Mouse (Mus musculus) cerebellum, adult 2 months (tissue): ENCODE measurements around the gene Apom. TPM values are rescaled to one million over a fixed set of nuclear protein-coding genes. Genes with fewer than 3 reads are reported as not detected.

ENCODE experiments used
- DNase-seq, 2 experiments: peaks; one replicate each; pipeline ENCODE4 v3.0.0; 2021
- H3K27ac ChIP-seq: fragments of 200-500 bp; 2 replicates; pipeline ENCODE4 v1.5.1; 2012; ENCODE audit warnings: low read length, control low read depth, inconsistent platforms; ENCODE audit not compliant: insufficient read depth
- H3K27me3 ChIP-seq: fragments of 200-500 bp; 2 replicates; pipeline ENCODE4 v1.6.1; 2012; ENCODE audit warnings: inconsistent platforms, mild to moderate bottlenecking, low read length, moderate library complexity; ENCODE audit not compliant: control insufficient read depth, insufficient read depth
- H3K4me1 ChIP-seq: fragments of 200-500 bp; 2 replicates; pipeline ENCODE4 v1.6.1; 2011; ENCODE audit warnings: low read length; ENCODE audit not compliant: control insufficient read depth, insufficient read depth
- H3K4me3 ChIP-seq: fragments of 200-500 bp; replicated peaks from 2 replicates; pipeline ENCODE3; 2011; ENCODE audit warnings: mild to moderate bottlenecking, low read depth, low read length, control low read depth; ENCODE audit not compliant: insufficient read depth
- CTCF ChIP-seq: fragments of 200-500 bp; IDR thresholded peaks from 2 replicates; pipeline ENCODE4 v1.5.1; 2011; ENCODE audit warnings: low read depth, mild to moderate bottlenecking, control low read depth, low read length, moderate library complexity, borderline replicate concordance; ENCODE audit not compliant: insufficient read depth
- POLR2A ChIP-seq: fragments of 200-500 bp; IDR thresholded peaks from 2 replicates; pipeline ENCODE4 v1.6.1; 2011; ENCODE audit warnings: low read length, control low read depth, borderline replicate concordance; ENCODE audit not compliant: insufficient read depth
- WGBS: fragments of 180-500 bp; shearing (Covaris S2); methylation state at CpG from one replicate; pipeline ENCODE4 v1.1.7; 2018; 5-methylcytosine and 5-hydroxymethylcytosine counted together
- polyA plus RNA-seq: library from polyadenylated mRNA; depleted of rRNA; stranded (reverse); fragments of >200 nt; gene quantifications from 2 replicates; pipeline ENCODE4 v1.2.3, GENCODE M21; 2012; rRNA removed

Gene Apom
- polyA plus RNA-seq, 1 experiment = 0.28 TPM

GRCm38 (mm10) chr17:35085208-35085865, 46.5 kb downstream of the Apom start, which contains the start of gene Ly6g6f:
Ly6g6f (minus strand) TSS chr17:35085610.
- Histone ChIP-seq H3K4me3 (no peak within 1 kb of the TSS), H3K4me1 (peaks cover 14% of the 10 kb centered on the region; the same call in 1 of the 2 replicates), H3K27me3 (no peaks in the 10 kb centered on the region), H3K27ac (no peak within 1 kb of the TSS)
- DNase-seq = no peak
- 68% methylated on average over 7 of the region's 7 CpGs for WGBS
- no peak for TF ChIP-seq POLR2A
- TF ChIP-seq CTCF = no peak

DNA sequence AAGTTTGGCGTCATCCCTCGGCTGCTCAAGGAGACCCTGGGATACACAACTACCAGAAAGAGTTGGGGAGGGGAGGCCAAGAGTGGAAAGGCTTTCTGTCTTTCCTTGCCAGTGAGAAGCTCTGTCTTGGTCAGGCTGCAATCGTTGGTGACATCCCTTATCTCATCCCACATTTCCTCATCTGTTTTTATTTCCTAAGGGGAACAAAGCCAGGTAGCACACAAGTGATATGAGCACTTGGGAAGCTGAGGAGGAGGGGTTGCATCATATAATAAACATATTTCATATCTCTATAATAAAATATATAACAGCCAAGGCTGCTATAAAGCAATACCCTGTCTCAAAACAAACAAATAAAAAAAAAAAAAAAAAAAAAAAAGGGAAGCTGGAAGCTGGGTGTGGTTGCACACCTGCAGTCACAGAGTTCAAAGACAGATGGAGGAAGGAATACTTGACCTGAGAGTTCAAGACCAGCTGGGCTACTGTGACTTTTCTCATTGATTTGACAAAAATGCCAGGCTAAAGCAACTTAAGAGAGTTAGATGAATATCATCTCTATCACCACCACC, 47.8 kb downstream of the Apom start:
- WGBS = 65% methylated on average over 3 of the region's 3 CpGs
- H3K4me1 ChIP-seq = peaks cover 26% of the 10 kb centered on the region

DNA sequence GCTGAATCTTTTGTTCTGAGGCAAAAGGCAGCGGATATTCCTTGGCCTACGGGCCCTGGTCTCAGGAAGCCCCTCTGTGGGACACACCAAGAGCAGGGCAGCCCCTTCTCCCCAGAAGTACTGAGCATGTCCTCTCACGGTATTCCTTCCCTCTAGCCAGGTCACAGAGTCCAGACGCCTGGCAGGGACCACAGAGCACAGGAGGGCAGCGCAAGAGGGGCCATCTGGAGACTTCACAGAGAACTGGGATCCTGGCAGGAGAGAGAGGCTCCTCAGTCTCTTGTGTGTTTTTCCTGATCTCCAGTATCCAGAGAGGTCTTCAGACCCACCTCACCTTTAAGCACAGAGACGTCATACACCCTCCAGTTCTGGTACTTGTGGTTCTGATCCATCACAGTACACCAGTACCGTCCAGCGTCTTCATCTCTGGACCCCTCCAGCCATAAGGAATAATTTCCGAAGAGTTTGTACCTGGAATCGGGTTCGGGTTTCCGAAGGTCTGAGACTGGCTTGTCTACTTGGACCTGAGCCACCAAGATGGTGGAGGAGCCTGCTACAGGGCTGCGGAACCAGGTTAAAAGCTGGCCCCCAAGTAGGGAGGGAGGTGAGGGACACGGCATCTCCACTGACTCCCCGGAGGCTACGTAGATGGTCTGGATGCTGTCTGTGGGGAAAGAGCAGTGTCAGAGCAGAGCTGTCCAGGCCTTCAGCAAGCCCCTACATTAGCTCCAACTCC, 48.8 kb downstream of the Apom start:
- peak; percentile 80 to 85 for DNase-seq
- TF ChIP-seq CTCF = no peak
- peak; percentile 8; the same call in 1 of the 2 replicates for TF ChIP-seq POLR2A
- Histone ChIP-seq H3K27ac (peak overlapping the region; percentile 82), H3K4me3 (peak overlapping the region; percentile 37), H3K27me3 (no peaks in the 10 kb centered on the region), H3K4me1 (peaks cover 28% of the 10 kb centered on the region)
- 24% methylated on average over 16 of the region's 16 CpGs for WGBS

More for the DNA sequence above, 47.8 kb downstream of the Apom start:
- TF ChIP-seq POLR2A (no peak), CTCF (no peak)
- Histone ChIP-seq H3K4me3 (no peak overlapping the region), H3K27ac (peak overlapping the region; percentile 82), H3K27me3 (no peaks in the 10 kb centered on the region)
- no peak for DNase-seq

GRCm38 (mm10) chr17:35080710-35081109, 51.1 kb downstream of the Apom start:
- DNase-seq = no peak
- WGBS = 73% methylated on average over 4 of the region's 4 CpGs
- peak overlapping the region; percentile 23; the same call in 1 of the 2 replicates for H3K27ac ChIP-seq
- TF ChIP-seq CTCF (no peak), POLR2A (no peak)
- H3K27me3 ChIP-seq = no peaks in the 10 kb centered on the region
- peaks cover 41% of the 10 kb centered on the region for H3K4me1 ChIP-seq
- no peak overlapping the region for H3K4me3 ChIP-seq

GRCm38 (mm10) chr17:35080248-35080647, 51.6 kb downstream of the Apom start:
- DNase-seq = no peak
- no peaks in the 10 kb centered on the region for H3K27me3 ChIP-seq
- H3K4me3 ChIP-seq = no peak overlapping the region
- H3K27ac ChIP-seq = no peak overlapping the region
- WGBS = 72% methylated on average over 6 of the region's 6 CpGs
- peaks cover 41% of the 10 kb centered on the region for H3K4me1 ChIP-seq
- no peak for TF ChIP-seq POLR2A
- no peak for TF ChIP-seq CTCF

DNA sequence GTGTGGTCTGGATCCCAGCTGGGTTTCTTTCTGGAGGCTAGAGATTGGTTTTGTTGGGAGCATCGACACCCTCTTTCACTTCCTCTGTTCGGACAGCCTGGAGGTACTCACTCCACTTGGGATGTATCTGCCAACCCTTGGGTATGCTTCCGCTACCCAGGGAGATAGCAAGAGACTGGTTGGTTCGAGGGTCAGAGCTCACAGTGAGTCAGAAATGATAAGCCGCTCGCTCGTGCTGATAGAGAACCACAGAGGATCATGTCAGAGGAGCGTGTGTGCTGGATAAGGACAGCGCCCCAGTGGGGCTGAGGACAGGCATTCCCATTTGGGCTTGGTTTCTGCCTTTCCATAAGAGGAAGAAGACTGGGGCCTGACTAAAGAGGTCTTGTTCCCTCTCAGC, 52.1 kb downstream of the Apom start:
- TF ChIP-seq POLR2A (no peak), CTCF (no peak)
- DNase-seq = no peak
- WGBS = 55% methylated on average over 9 of the region's 9 CpGs
- Histone ChIP-seq H3K4me1 (peaks cover 41% of the 10 kb centered on the region), H3K27ac (no peak overlapping the region), H3K4me3 (no peak overlapping the region), H3K27me3 (no peaks in the 10 kb centered on the region)

Other genes starting within 250 kb of the Apom start
- 2.3 and 2.9 TPM in 2 replicates for gene C2, start 233.8 kb downstream of the Apom start, polyA plus RNA-seq
- 174 and 182 TPM in 2 replicates for gene Ehmt2, start 233.6 kb downstream of the Apom start, polyA plus RNA-seq
- 0.05 TPM in 1 of 2 replicates, not detected in the other for gene Slc44a4, start 217.6 kb downstream of the Apom start, polyA plus RNA-seq
- gene Neu1, start 200.8 kb downstream of the Apom start, polyA plus RNA-seq = 58.7 and 60.9 TPM in 2 replicates
- 4.6 and 9.2 TPM in 2 replicates for gene Hspa1b, start 172.8 kb downstream of the Apom start, polyA plus RNA-seq
- not detected in 2 replicates for gene Gm20481, start 162.1 kb downstream of the Apom start, polyA plus RNA-seq
- gene Hspa1a, start 159.9 kb downstream of the Apom start, polyA plus RNA-seq = 10.5 and 14.9 TPM in 2 replicates
- 0.49 and 0.89 TPM in 2 replicates for gene Hspa1l, start 159.3 kb downstream of the Apom start, polyA plus RNA-seq
- 56.2 and 63.7 TPM in 2 replicates for gene Lsm2, start 150.2 kb downstream of the Apom start, polyA plus RNA-seq
- gene Vars, start 131.1 kb downstream of the Apom start, polyA plus RNA-seq = 65.3 and 77.0 TPM in 2 replicates
- gene Vwa7, start 115.5 kb downstream of the Apom start, polyA plus RNA-seq = 25.5 and 30.1 TPM in 2 replicates
- 2.0 and 2.3 TPM in 2 replicates for gene Sapcd1, start 104.0 kb downstream of the Apom start, polyA plus RNA-seq
- 4.3 and 5.5 TPM in 2 replicates for gene Msh5, start 85.3 kb downstream of the Apom start, polyA plus RNA-seq
- gene Clic1, start 82.1 kb downstream of the Apom start, polyA plus RNA-seq = 41.2 and 42.9 TPM in 2 replicates
- 59.5 and 63.3 TPM in 2 replicates for gene Ddah2, start 73.0 kb downstream of the Apom start, polyA plus RNA-seq
- 0.11 and 0.15 TPM in 2 replicates for gene Ly6g6c, start 66.7 kb downstream of the Apom start, polyA plus RNA-seq
- 0.25 and 0.43 TPM in 2 replicates for gene Mpig6b, start 65.9 kb downstream of the Apom start, polyA plus RNA-seq
- 5.3 and 6.3 TPM in 2 replicates for gene Ly6g6e, start 55.1 kb downstream of the Apom start, polyA plus RNA-seq
- 8.5 and 10.4 TPM in 2 replicates for gene Ly6g6d, start 54.0 kb downstream of the Apom start, polyA plus RNA-seq
- 0.86 and 1.1 TPM in 2 replicates for gene Ly6g6f, start 46.4 kb downstream of the Apom start, polyA plus RNA-seq
- gene Abhd16a, start 42.8 kb downstream of the Apom start, polyA plus RNA-seq = 337 and 394 TPM in 2 replicates
- 0.28 TPM in 1 of 2 replicates, not detected in the other for gene Ly6g5c, start 23.8 kb downstream of the Apom start, polyA plus RNA-seq
- gene Ly6g5b, start 16.6 kb downstream of the Apom start, polyA plus RNA-seq = 2.2 and 3.4 TPM in 2 replicates
- 32.7 TPM in 2 replicates for gene Gpank1, start 10.6 kb downstream of the Apom start, polyA plus RNA-seq
- 231 TPM in 2 replicates for gene Csnk2b, start 10.0 kb downstream of the Apom start, polyA plus RNA-seq
- gene D17H6S53E, start 5.7 kb downstream of the Apom start, polyA plus RNA-seq = 12.3 and 14.6 TPM in 2 replicates
- 211 and 226 TPM in 2 replicates for gene Bag6, start 3.1 kb upstream of the Apom start, polyA plus RNA-seq
- 277 and 289 TPM in 2 replicates for gene Prrc2a, start 32.8 kb upstream of the Apom start, polyA plus RNA-seq
- gene Aif1, start 44.0 kb upstream of the Apom start, polyA plus RNA-seq = 2.1 and 4.1 TPM in 2 replicates
- 2.8 and 3.2 TPM in 2 replicates for gene Lst1, start 56.4 kb upstream of the Apom start, polyA plus RNA-seq
- 0.34 and 0.38 TPM in 2 replicates for gene Ltb, start 62.4 kb upstream of the Apom start, polyA plus RNA-seq
- gene Tnf, start 70.0 kb upstream of the Apom start, polyA plus RNA-seq = not detected in 2 replicates
- gene Lta, start 73.3 kb upstream of the Apom start, polyA plus RNA-seq = 0.11 and 0.13 TPM in 2 replicates
- gene Gm16181, start 88.8 kb upstream of the Apom start, polyA plus RNA-seq = not detected in 2 replicates
- gene Atp6v1g2, start 101.6 kb upstream of the Apom start, polyA plus RNA-seq = 628 TPM in 2 replicates
- gene Nfkbil1, start 103.7 kb upstream of the Apom start, polyA plus RNA-seq = 12.7 and 13.2 TPM in 2 replicates
- 438 and 458 TPM in 2 replicates for gene Ddx39b, start 109.7 kb upstream of the Apom start, polyA plus RNA-seq
- 174 and 183 TPM in 2 replicates for gene H2-D1, start 130.7 kb upstream of the Apom start, polyA plus RNA-seq
- 0.26 and 0.92 TPM in 2 replicates for gene H2-Q1, start 188.4 kb upstream of the Apom start, polyA plus RNA-seq
- gene H2-Q2, start 210.2 kb upstream of the Apom start, polyA plus RNA-seq = 1.4 and 1.5 TPM in 2 replicates
- 5.1 and 7.0 TPM in 2 replicates for gene H2-Q4, start 247.6 kb upstream of the Apom start, polyA plus RNA-seq